Mouse (Mus musculus): ENCODE results near the gene Morn4. TPM values are rescaled to one million over a fixed set of nuclear protein-coding genes. Genes with fewer than 3 reads are reported as not detected.
"Not testable (repeated sequence)": the region's sequence is repeated elsewhere in the genome, so short reads cannot be mapped to it uniquely, and the experiment has no call there.

Morn4 gene
- polyA plus RNA-seq, 1 experiment from 2014 or later: 49.0 TPM

- 89% methylated on average over 5 of the region's 5 CpGs for WGBS
- Histone ChIP-seq H3K27me3 (ENCODE audit: low read depth, poor library complexity, severe bottlenecking) (no peaks in the 10 kb centered on the region), H3K4me1 (no peaks in the 10 kb centered on the region), H3K4me3 (no peak overlapping the region), H3K9me3 (replicated peaks) (no peaks in the 10 kb centered on the region), H3K36me3 (peaks cover 97% of the 10 kb centered on the region), H3K27ac (no peak overlapping the region)
- DNase-seq (ENCODE audit: low spot score): no peak
These were observed 32.4 kb upstream of the Morn4 start for GRCm38 (mm10) chr19:42118596-42118995.

GRCm38 (mm10) chr19:42118142-42118541 lies 32.0 kb upstream of the Morn4 start:
- no peak for DNase-seq (ENCODE audit: low spot score)
- Histone ChIP-seq H3K4me1 (no peaks in the 10 kb centered on the region), H3K36me3 (peaks cover 97% of the 10 kb centered on the region), H3K4me3 (no peak overlapping the region), H3K9me3 (replicated peaks) (no peaks in the 10 kb centered on the region), H3K27ac (no peak overlapping the region), H3K27me3 (ENCODE audit: low read depth, poor library complexity, severe bottlenecking) (no peaks in the 10 kb centered on the region)
- 97% methylated on average over 9 of the region's 9 CpGs for WGBS

GRCm38 (mm10) chr19:42115783-42116335 lies 29.7 kb upstream of the Morn4 start:
- Histone ChIP-seq H3K9me3 (replicated peaks) (no peaks in the 10 kb centered on the region), H3K4me1 (no peaks in the 10 kb centered on the region), H3K27ac (no peak overlapping the region), H3K36me3 (peaks cover 90% of the 10 kb centered on the region), H3K27me3 (ENCODE audit: low read depth, poor library complexity, severe bottlenecking) (no peaks in the 10 kb centered on the region), H3K4me3 (no peak overlapping the region)
- WGBS: 91% methylated on average over 4 of the region's 4 CpGs
- no peak for DNase-seq (ENCODE audit: low spot score)

GRCm38 (mm10) chr19:42104681-42105080 lies 18.5 kb upstream of the Morn4 start:
- H3K4me3 ChIP-seq: no peak overlapping the region
- H3K27me3 ChIP-seq (ENCODE audit: low read depth, poor library complexity, severe bottlenecking): no peaks in the 10 kb centered on the region
- 98% methylated on average over 9 of the region's 9 CpGs for WGBS
- peaks cover 66% of the 10 kb centered on the region for H3K36me3 ChIP-seq
- H3K4me1 ChIP-seq: no peaks in the 10 kb centered on the region
- no peaks in the 10 kb centered on the region for H3K9me3 ChIP-seq (replicated peaks)
- no peak for DNase-seq (ENCODE audit: low spot score)
- H3K27ac ChIP-seq: no peak overlapping the region

- Histone ChIP-seq H3K27ac (no peak overlapping the region), H3K9me3 (replicated peaks) (no peaks in the 10 kb centered on the region), H3K36me3 (peaks cover 62% of the 10 kb centered on the region), H3K4me3 (no peak overlapping the region), H3K4me1 (no peaks in the 10 kb centered on the region), H3K27me3 (ENCODE audit: low read depth, poor library complexity, severe bottlenecking) (no peaks in the 10 kb centered on the region)
- 85% methylated on average over 3 of the region's 3 CpGs for WGBS
- no peak for DNase-seq (ENCODE audit: low spot score)
These were observed 13.2 kb upstream of the Morn4 start for GRCm38 (mm10) chr19:42099406-42099805.

GRCm38 (mm10) chr19:42090637-42091141 lies 4.5 kb upstream of the Morn4 start:
- H3K4me1 ChIP-seq: peaks cover 30% of the 10 kb centered on the region
- under 1% methylated on average over 52 of the region's 52 CpGs for WGBS
- peaks cover 25% of the 10 kb centered on the region for H3K36me3 ChIP-seq
- no peaks in the 10 kb centered on the region for H3K27me3 ChIP-seq (ENCODE audit: low read depth, poor library complexity, severe bottlenecking)
- peak overlapping the region; percentile 89 for H3K27ac ChIP-seq
- no peaks in the 10 kb centered on the region for H3K9me3 ChIP-seq (replicated peaks)
- H3K4me3 ChIP-seq: peak overlapping the region; percentile 94
- DNase-seq (ENCODE audit: low spot score): no peak

GRCm38 (mm10) chr19:42089748-42090595 lies 3.8 kb upstream of the Morn4 start, which contains the start of gene Pi4k2a:
TSS of gene Pi4k2a (plus strand) at chr19:42090470.
- DNase-seq (ENCODE audit: low spot score): peak; percentile 93
- peak within 1 kb of the TSS; percentile 89 for H3K27ac ChIP-seq
- peaks cover 17% of the 10 kb centered on the region for H3K36me3 ChIP-seq
- 1% methylated on average over 49 of the region's 55 CpGs for WGBS
- H3K9me3 ChIP-seq (replicated peaks): no peaks in the 10 kb centered on the region
- H3K4me3 ChIP-seq: peak within 1 kb of the TSS; percentile 94
- peaks cover 33% of the 10 kb centered on the region for H3K4me1 ChIP-seq
- H3K27me3 ChIP-seq (ENCODE audit: low read depth, poor library complexity, severe bottlenecking): no peaks in the 10 kb centered on the region

GRCm38 (mm10) chr19:42089103-42089747 lies 3.1 kb upstream of the Morn4 start:
- 27% methylated on average over 14 of the region's 14 CpGs for WGBS
- Histone ChIP-seq H3K27ac (peak overlapping the region; percentile 89), H3K4me1 (peaks cover 33% of the 10 kb centered on the region), H3K9me3 (replicated peaks) (no peaks in the 10 kb centered on the region), H3K27me3 (ENCODE audit: low read depth, poor library complexity, severe bottlenecking) (no peaks in the 10 kb centered on the region), H3K36me3 (peaks cover 11% of the 10 kb centered on the region), H3K4me3 (peak overlapping the region; percentile 94)
- DNase-seq (ENCODE audit: low spot score): peak; percentile 63

GRCm38 (mm10) chr19:42085690-42086089 lies 467 bp downstream of the Morn4 start:
- no peaks in the 10 kb centered on the region for H3K27me3 ChIP-seq (ENCODE audit: low read depth, poor library complexity, severe bottlenecking)
- DNase-seq (ENCODE audit: low spot score): no peak
- H3K36me3 ChIP-seq: no peaks in the 10 kb centered on the region
- H3K4me1 ChIP-seq: peaks cover 20% of the 10 kb centered on the region
- H3K27ac ChIP-seq: peak overlapping the region; percentile 89
- WGBS: 9% methylated on average over 10 of the region's 10 CpGs
- peak overlapping the region; percentile 75 for H3K4me3 ChIP-seq
- H3K9me3 ChIP-seq (replicated peaks): no peaks in the 10 kb centered on the region

GRCm38 (mm10) chr19:42081613-42082012 lies 4.5 kb downstream of the Morn4 start:
- not testable (repeated sequence) for H3K27ac ChIP-seq
- H3K36me3 ChIP-seq: peaks cover 14% of the 10 kb centered on the region

GRCm38 (mm10) chr19:42080469-42080868 lies 5.7 kb downstream of the Morn4 start:
- H3K27me3 ChIP-seq (ENCODE audit: low read depth, poor library complexity, severe bottlenecking): no peaks in the 10 kb centered on the region
- H3K4me3 ChIP-seq: no peak overlapping the region
- no peak overlapping the region for H3K27ac ChIP-seq
- DNase-seq (ENCODE audit: low spot score): no peak
- peaks cover 25% of the 10 kb centered on the region for H3K36me3 ChIP-seq
- 88% methylated on average over 11 of the region's 11 CpGs for WGBS
- H3K4me1 ChIP-seq: peaks cover under 1% of the 10 kb centered on the region
- no peaks in the 10 kb centered on the region for H3K9me3 ChIP-seq (replicated peaks)

More at GRCm38 (mm10) chr19:42081613-42082012, 4.5 kb downstream of the Morn4 start:
- H3K4me1 ChIP-seq: peaks cover 10% of the 10 kb centered on the region
- 93% methylated on average over 5 of the region's 5 CpGs for WGBS
- not testable (repeated sequence) for DNase-seq (ENCODE audit: low spot score); H3K4me3 ChIP-seq; H3K27me3 ChIP-seq (ENCODE audit: low read depth, poor library complexity, severe bottlenecking); H3K9me3 ChIP-seq (replicated peaks)

GRCm38 (mm10) chr19:42079950-42080349 lies 6.2 kb downstream of the Morn4 start:
- 84% methylated on average over 5 of the region's 5 CpGs for WGBS
- no peak overlapping the region for H3K4me3 ChIP-seq
- no peak for DNase-seq (ENCODE audit: low spot score)
- H3K4me1 ChIP-seq: no peaks in the 10 kb centered on the region
- H3K9me3 ChIP-seq (replicated peaks): no peaks in the 10 kb centered on the region
- no peak overlapping the region for H3K27ac ChIP-seq
- H3K36me3 ChIP-seq: peaks cover 31% of the 10 kb centered on the region
- H3K27me3 ChIP-seq (ENCODE audit: low read depth, poor library complexity, severe bottlenecking): no peaks in the 10 kb centered on the region

GRCm38 (mm10) chr19:42079006-42079405 lies 7.2 kb downstream of the Morn4 start:
- no peaks in the 10 kb centered on the region for H3K9me3 ChIP-seq (replicated peaks)
- H3K27ac ChIP-seq: no peak overlapping the region
- DNase-seq (ENCODE audit: low spot score): no peak
- H3K4me1 ChIP-seq: no peaks in the 10 kb centered on the region; the same call in 1 of the 2 replicates
- H3K27me3 ChIP-seq (ENCODE audit: low read depth, poor library complexity, severe bottlenecking): no peaks in the 10 kb centered on the region
- WGBS: 97% methylated on average over 12 of the region's 12 CpGs
- H3K4me3 ChIP-seq: no peak overlapping the region
- H3K36me3 ChIP-seq: peaks cover 38% of the 10 kb centered on the region

All from limb, embryonic 10.5 days (tissue).